ENCODE assay signal across 10 mouse cellular contexts in the genomic region with DNA sequence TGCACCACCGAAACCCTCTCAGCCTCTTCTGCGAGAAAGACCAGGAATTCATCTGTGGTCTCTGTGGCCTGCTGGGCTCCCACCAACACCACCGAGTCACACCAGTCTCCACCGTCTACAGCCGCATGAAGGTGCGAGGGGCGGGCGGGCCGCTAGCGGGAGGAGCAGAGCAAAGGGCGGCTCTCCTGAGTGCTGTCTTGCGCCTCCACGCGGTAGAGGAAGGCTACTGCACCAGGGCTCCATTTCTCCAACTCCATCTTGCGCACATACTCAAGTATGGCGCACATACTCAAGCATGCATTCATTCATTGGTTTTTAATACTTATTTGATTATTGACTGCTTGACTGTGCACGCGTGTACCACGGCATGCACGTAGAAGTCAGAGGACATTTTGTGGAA. TPM values are rescaled to one million over a fixed set of nuclear protein-coding genes. Genes with fewer than 3 reads are reported as not detected.
DNase-seq lines count a peak whose midpoint lies in the region; ATAC-seq and TF ChIP-seq lines count a peak whose summit lies in the region.
"Had no signal": no experiment of that assay in that cellular context is flagged by ENCODE, and none has a peak within 500 bp of the region (broad histone marks: within the 10 kb centered on the region; RNA-seq: fewer than 3 reads in every experiment).

No protein-coding gene starts in this region.

- no peak overlapping the region for H3K4me2 ChIP-seq in hindbrain, embryonic 14.5 days (replicated peaks)
- no peak overlapping the region for H3K4me2 ChIP-seq in embryonic facial prominence, embryonic 11.5 days (ENCODE audit: low read depth, low read length)
- no peak overlapping the region for H3K4me2 ChIP-seq in stomach, postnatal 0 days (replicated peaks; ENCODE audit: low read depth)
- H3K4me2 ChIP-seq: midbrain, embryonic 12.5 days had no signal

- no peak for ATAC-seq in hindbrain, embryonic 14.5 days (ENCODE audit: low FRiP score)
- ATAC-seq in embryonic facial prominence, embryonic 11.5 days (replicated peaks; ENCODE audit: insufficient number of reproducible peaks, low FRiP score, low TSS enrichment, low read depth) = no peak
- ATAC-seq in stomach, postnatal 0 days (ENCODE audit: low FRiP score, low TSS enrichment) = peak; percentile 33; the same call in 1 of the 2 replicates

- intact Hi-C loops in left cerebral cortex, postnatal 25 days (cut with DNase I) = loop anchor here (5.0 kb wide), 1 partner anchor 226 kb away; no protein-coding TSS in a partner anchor

- H3K4me3 ChIP-seq in hindbrain, embryonic 10.5 days = peak overlapping the region; percentile 21; the same call in 1 of the 2 replicates
- no peak overlapping the region for H3K4me3 ChIP-seq in hindbrain, embryonic 14.5 days (replicated peaks; ENCODE audit: low read length)
- no peak overlapping the region for H3K4me3 ChIP-seq in thymus, adult 2 months (ENCODE audit: control insufficient read depth, insufficient read depth, low read length)
- no peak overlapping the region for H3K4me3 ChIP-seq in embryonic facial prominence, embryonic 11.5 days (ENCODE audit: low read depth, low read length)
- no peak overlapping the region for H3K4me3 ChIP-seq in stomach, postnatal 0 days (ENCODE audit: low read depth, low read length)
- H3K4me3 ChIP-seq: midbrain, embryonic 12.5 days had no signal

- H3K36me3 ChIP-seq in hindbrain, embryonic 10.5 days = no peaks in the 10 kb centered on the region
- no peaks in the 10 kb centered on the region for H3K36me3 ChIP-seq in hindbrain, embryonic 14.5 days (replicated peaks; ENCODE audit: control insufficient read depth, insufficient read depth)
- no peaks in the 10 kb centered on the region for H3K36me3 ChIP-seq in thymus, adult 2 months (ENCODE audit: control insufficient read depth, insufficient read depth, low read length)
- no peaks in the 10 kb centered on the region for H3K36me3 ChIP-seq in embryonic facial prominence, embryonic 11.5 days (replicated peaks; ENCODE audit: control insufficient read depth, insufficient read depth, low read depth, low read length)
- no peaks in the 10 kb centered on the region for H3K36me3 ChIP-seq in stomach, postnatal 0 days (ENCODE audit: control insufficient read depth, insufficient read depth, low read length)
- H3K36me3 ChIP-seq: midbrain, embryonic 12.5 days had no signal

- H3K9me3 ChIP-seq in hindbrain, embryonic 10.5 days = peaks cover 9% of the 10 kb centered on the region
- H3K9me3 ChIP-seq in hindbrain, embryonic 14.5 days (ENCODE audit: control insufficient read depth, low read length) = no peaks in the 10 kb centered on the region
- H3K9me3 ChIP-seq in embryonic facial prominence, embryonic 11.5 days (replicated peaks; ENCODE audit: control insufficient read depth, low read length) = peaks cover 2% of the 10 kb centered on the region; the same call in 1 of the 2 replicates
- H3K9me3 ChIP-seq in stomach, postnatal 0 days (ENCODE audit: control insufficient read depth, low read length) = no peaks in the 10 kb centered on the region

- peak; percentile 47 for DNase-seq in hindbrain, embryonic 10.5 days (ENCODE audit: low spot score)
- no peak for DNase-seq in hindbrain, embryonic 14.5 days (ENCODE audit: low spot score)
- peak; percentile 42 for DNase-seq in thymus, postnatal 0 days (ENCODE audit: low spot score)
- no peak for DNase-seq in thymus, adult 2 months
- DNase-seq in embryonic facial prominence, embryonic 11.5 days (ENCODE audit: low spot score) = peak; percentile 32
- DNase-seq in stomach, postnatal 0 days (ENCODE audit: low spot score) = peak; percentile 48
- DNase-seq in left cerebral cortex, adult 11 months (ENCODE audit: low spot score) = no peak
- DNase-seq in left cerebral cortex, postnatal 25 days (ENCODE audit: low spot score in 2 of 2) = no peak
- DNase-seq: cerebellum, postnatal 36 days had no signal

- 17% methylated on average over 20 of the region's 20 CpGs for WGBS in hindbrain, embryonic 10.5 days
- WGBS in hindbrain, embryonic 14.5 days = 16% methylated on average over 20 of the region's 20 CpGs
- WGBS in thymus, adult 2 months = 30% methylated on average over 20 of the region's 20 CpGs
- 18% methylated on average over 20 of the region's 20 CpGs for WGBS in embryonic facial prominence, embryonic 11.5 days
- 16% methylated on average over 20 of the region's 20 CpGs for WGBS in stomach, postnatal 0 days

- peaks cover 18% of the 10 kb centered on the region for H3K27me3 ChIP-seq in hindbrain, embryonic 10.5 days (ENCODE audit: insufficient read depth, poor library complexity, severe bottlenecking)
- no peaks in the 10 kb centered on the region for H3K27me3 ChIP-seq in hindbrain, embryonic 14.5 days (ENCODE audit: control insufficient read depth, insufficient read depth, low read length)
- no peaks in the 10 kb centered on the region for H3K27me3 ChIP-seq in thymus, adult 2 months (ENCODE audit: control insufficient read depth, insufficient read depth, low read length)
- H3K27me3 ChIP-seq in embryonic facial prominence, embryonic 11.5 days (ENCODE audit: control insufficient read depth, insufficient read depth, low read length) = no peaks in the 10 kb centered on the region
- H3K27me3 ChIP-seq in stomach, postnatal 0 days (ENCODE audit: control insufficient read depth, insufficient read depth, low read length) = no peaks in the 10 kb centered on the region

- no peak overlapping the region for H3K9ac ChIP-seq in hindbrain, embryonic 14.5 days
- H3K9ac ChIP-seq in embryonic facial prominence, embryonic 11.5 days (replicated peaks; ENCODE audit: low read length) = no peak overlapping the region
- no peak overlapping the region for H3K9ac ChIP-seq in stomach, postnatal 0 days (ENCODE audit: low read length)
- H3K9ac ChIP-seq: midbrain, embryonic 12.5 days had no signal

- TF ChIP-seq EP300 in stomach, postnatal 0 days (optimal IDR thresholded peaks at IDR 0.05) = no peak

- no peaks in the 10 kb centered on the region; the same call in 1 of the 2 replicates for H3K4me1 ChIP-seq in hindbrain, embryonic 10.5 days (replicated peaks)
- no peaks in the 10 kb centered on the region for H3K4me1 ChIP-seq in hindbrain, embryonic 14.5 days (replicated peaks; ENCODE audit: control insufficient read depth, insufficient read depth, low read length)
- no peaks in the 10 kb centered on the region for H3K4me1 ChIP-seq in thymus, adult 2 months (replicated peaks; ENCODE audit: control insufficient read depth, insufficient read depth, low read length)
- H3K4me1 ChIP-seq in embryonic facial prominence, embryonic 11.5 days (ENCODE audit: control insufficient read depth, insufficient read depth, low read length) = no peaks in the 10 kb centered on the region
- H3K4me1 ChIP-seq in stomach, postnatal 0 days (replicated peaks; ENCODE audit: control insufficient read depth, insufficient read depth) = no peaks in the 10 kb centered on the region
- H3K4me1 ChIP-seq: midbrain, embryonic 12.5 days had no signal

- no peak overlapping the region for H3K27ac ChIP-seq in hindbrain, embryonic 10.5 days
- no peak overlapping the region for H3K27ac ChIP-seq in hindbrain, embryonic 14.5 days
- H3K27ac ChIP-seq in thymus, adult 2 months (ENCODE audit: control insufficient read depth, insufficient read depth, low read length) = no peak overlapping the region
- H3K27ac ChIP-seq in embryonic facial prominence, embryonic 11.5 days (replicated peaks; ENCODE audit: low read depth, low read length) = no peak overlapping the region
- H3K27ac ChIP-seq in stomach, postnatal 0 days (replicated peaks) = no peak overlapping the region
- H3K27ac ChIP-seq: midbrain, embryonic 12.5 days had no signal

- no peak for TF ChIP-seq POLR2A in thymus, adult 2 months (IDR thresholded peaks at IDR 0.05; ENCODE audit: control insufficient read depth, extremely low read depth, insufficient read depth, low read length, poor library complexity)

- no peak for TF ChIP-seq CTCF in thymus, adult 2 months (IDR thresholded peaks at IDR 0.05; ENCODE audit: borderline replicate concordance, control insufficient read depth, extremely low read depth, insufficient read depth, low read length, poor library complexity)
- peak; percentile 65 for TF ChIP-seq CTCF in stomach, postnatal 0 days (IDR thresholded peaks at IDR 0.05; ENCODE audit: low read depth)

RNA-seq across cellular contexts. Expression of a gene that starts 0.5 kb away (rescaled TPM):
- 0.08 TPM in 1 of 2 replicates, not detected in the other for polyA plus RNA-seq in hindbrain, embryonic 10.5 days (2016; fragmentation: Nextera tagmentation; extraction: Ambion mirVana)
- polyA plus RNA-seq in hindbrain, embryonic 14.5 days (2014; fragmentation: Nextera tagmentation; extraction: Ambion mirVana) = not detected in 2 replicates
- not detected in 2 replicates for polyA plus RNA-seq in thymus, postnatal 0 days (2015; fragmentation: Nextera tagmentation; extraction: Ambion mirVana)
- polyA plus RNA-seq in thymus, adult 2 months (2012; rRNA removed) = not detected in 2 replicates
- polyA plus RNA-seq in embryonic facial prominence, embryonic 11.5 days (2014; fragmentation: Nextera tagmentation; extraction: Ambion mirVana) = not detected in 2 replicates
- polyA plus RNA-seq in stomach, postnatal 0 days (2015; fragmentation: Nextera tagmentation; extraction: Ambion mirVana) = 3.4 and 3.5 TPM in 2 replicates
- total RNA-seq in left cerebral cortex, postnatal 25 days (2021) = not detected
- polyA plus RNA-seq: midbrain, embryonic 12.5 days had no signal

RNA-seq across cellular contexts. Expression of a gene that starts 3.7 kb away (rescaled TPM):
- polyA plus RNA-seq in hindbrain, embryonic 10.5 days (2016; fragmentation: Nextera tagmentation; extraction: Ambion mirVana) = 0.17 and 0.31 TPM in 2 replicates
- polyA plus RNA-seq in hindbrain, embryonic 14.5 days (2014; fragmentation: Nextera tagmentation; extraction: Ambion mirVana) = 0.24 TPM in 1 of 2 replicates, not detected in the other
- polyA plus RNA-seq in thymus, postnatal 0 days (2015; fragmentation: Nextera tagmentation; extraction: Ambion mirVana) = 0.16 TPM in 1 of 2 replicates, not detected in the other
- 0.10 TPM in 1 of 2 replicates, not detected in the other for polyA plus RNA-seq in thymus, adult 2 months (2012; rRNA removed)
- not detected in 2 replicates for polyA plus RNA-seq in embryonic facial prominence, embryonic 11.5 days (2014; fragmentation: Nextera tagmentation; extraction: Ambion mirVana)
- 1.1 and 1.2 TPM in 2 replicates for polyA plus RNA-seq in stomach, postnatal 0 days (2015; fragmentation: Nextera tagmentation; extraction: Ambion mirVana)
- total RNA-seq in left cerebral cortex, postnatal 25 days (2021) = under 1 TPM in 1 of 2 experiments, not detected in 1; 0.50 TPM
- polyA plus RNA-seq: midbrain, embryonic 12.5 days had no signal

RNA-seq across cellular contexts. Expression of a gene that starts 16.2 kb away (rescaled TPM):
- 44.1 and 46.1 TPM in 2 replicates for polyA plus RNA-seq in hindbrain, embryonic 10.5 days (2016; fragmentation: Nextera tagmentation; extraction: Ambion mirVana)
- polyA plus RNA-seq in hindbrain, embryonic 14.5 days (2014; fragmentation: Nextera tagmentation; extraction: Ambion mirVana) = 21.1 and 21.9 TPM in 2 replicates
- 37.5 and 40.1 TPM in 2 replicates for polyA plus RNA-seq in thymus, postnatal 0 days (2015; fragmentation: Nextera tagmentation; extraction: Ambion mirVana)
- 65.6 and 74.4 TPM in 2 replicates for polyA plus RNA-seq in thymus, adult 2 months (2012; rRNA removed)
- 30.9 and 32.6 TPM in 2 replicates for polyA plus RNA-seq in embryonic facial prominence, embryonic 11.5 days (2014; fragmentation: Nextera tagmentation; extraction: Ambion mirVana)
- 13.5 and 15.2 TPM in 2 replicates for polyA plus RNA-seq in stomach, postnatal 0 days (2015; fragmentation: Nextera tagmentation; extraction: Ambion mirVana)
- total RNA-seq in left cerebral cortex, postnatal 25 days (2021) = 10 to 100 TPM; 15.7 to 18.8 TPM

RNA-seq across cellular contexts. Expression of a gene that starts 40.8 kb away (rescaled TPM):
- 19.5 and 20.9 TPM in 2 replicates for polyA plus RNA-seq in hindbrain, embryonic 10.5 days (2016; fragmentation: Nextera tagmentation; extraction: Ambion mirVana)
- 12.4 and 12.7 TPM in 2 replicates for polyA plus RNA-seq in hindbrain, embryonic 14.5 days (2014; fragmentation: Nextera tagmentation; extraction: Ambion mirVana)
- polyA plus RNA-seq in thymus, postnatal 0 days (2015; fragmentation: Nextera tagmentation; extraction: Ambion mirVana) = 8.5 and 10.4 TPM in 2 replicates
- 50.3 and 78.1 TPM in 2 replicates for polyA plus RNA-seq in thymus, adult 2 months (2012; rRNA removed)
- polyA plus RNA-seq in embryonic facial prominence, embryonic 11.5 days (2014; fragmentation: Nextera tagmentation; extraction: Ambion mirVana) = 14.6 and 15.3 TPM in 2 replicates
- polyA plus RNA-seq in stomach, postnatal 0 days (2015; fragmentation: Nextera tagmentation; extraction: Ambion mirVana) = 3.6 and 3.9 TPM in 2 replicates
- total RNA-seq in left cerebral cortex, postnatal 25 days (2021) = 10 to 100 TPM; 51.6 to 51.7 TPM

Comparison
In these comparisons a context has a peak if more than half of its experiments do, and no peak if none do; other contexts are left out.
1. DNase-seq: peak in hindbrain, embryonic 10.5 days (single experiment), thymus, postnatal 0 days (single experiment), embryonic facial prominence, embryonic 11.5 days (single experiment) and stomach, postnatal 0 days (single experiment); none in hindbrain, embryonic 14.5 days (single experiment), thymus, adult 2 months (single experiment), left cerebral cortex, adult 11 months (single experiment) and left cerebral cortex, postnatal 25 days (0 of 2).